Mouse (Mus musculus) liver, postnatal 0 days (tissue): ENCODE data around the gene Hdx.

Experiments used
- CTCF ChIP-seq: sonication (generic); IDR thresholded peaks from 2 replicates; pipeline ENCODE4 v1.5.1; 2016; ENCODE audit warnings: antibody characterized with exemption, low read depth
- EP300 ChIP-seq: IDR thresholded peaks from 2 replicates; pipeline ENCODE4 v1.6.1; 2016; ENCODE audit warnings: antibody characterized with exemption, low read depth, mild to moderate bottlenecking

GRCm38 (mm10) chrX:111671685-111672084, 25.2 kb downstream of the Hdx start:
- TF ChIP-seq CTCF (no peak), EP300 (no peak)
